Mouse (Mus musculus) CH12.LX (cell line): ENCODE results near the gene Kcnc2. TPM values are rescaled to one million over a fixed set of nuclear protein-coding genes. Genes with fewer than 3 reads are reported as not detected.

Experiments
- DNase-seq: peaks from one replicate; pipeline ENCODE4 v3.0.0-alpha.2; 2013; ENCODE audit errors: extremely low read depth
- H3K27ac ChIP-seq: 2 replicates; pipeline ENCODE4 v1.5.1; 2012; ENCODE audit warnings: low read depth, mild to moderate bottlenecking, control low read depth, moderate library complexity; ENCODE audit not compliant: insufficient read depth
- H3K27me3 ChIP-seq: replicated peaks from 2 replicates; pipeline ENCODE3; 2012; ENCODE audit warnings: inconsistent platforms
- H3K36me3 ChIP-seq, 2 experiments: replicated peaks in 1 of 2; 2 replicates each; pipeline versions ENCODE3 to v1.6.1; 2012; ENCODE audit warnings: inconsistent platforms in 1 of 2, low read length in 1 of 2, mild to moderate bottlenecking in 1 of 2, mixed read lengths in 1 of 2, moderate library complexity in 1 of 2; ENCODE audit not compliant: control insufficient read depth in 1 of 2, insufficient read depth in 1 of 2
- H3K4me1 ChIP-seq, 2 experiments: 2 replicates each; pipeline ENCODE4 v1.6.1; 2012; ENCODE audit warnings: inconsistent platforms in 1 of 2, moderate library complexity in 1 of 2; ENCODE audit not compliant: insufficient read depth in 2 of 2, control insufficient read depth in 1 of 2
- H3K4me2 ChIP-seq: 2 replicates; pipeline ENCODE4 v1.6.1; 2012; ENCODE audit warnings: low read depth, mild to moderate bottlenecking, control low read depth; ENCODE audit not compliant: poor library complexity, insufficient read depth, severe bottlenecking
- H3K4me3 ChIP-seq, 3 experiments: fragments of 150-350 bp in 1 of 3; sonication (generic) in 1 of 3; replicated peaks in 1 of 3; 2 replicates each; pipeline versions ENCODE3 to v1.5.1; 2011 to 2012; ENCODE audit warnings: low read depth in 2 of 3, low read length in 2 of 3, mild to moderate bottlenecking in 2 of 3, moderate library complexity in 2 of 3, control low read depth in 1 of 3, improper control_type of control experiment in 1 of 3, inconsistent platforms in 1 of 3, mixed read lengths in 1 of 3; ENCODE audit not compliant: poor library complexity in 1 of 3
- H3K79me2 ChIP-seq: replicated peaks from 2 replicates; pipeline ENCODE4 v1.6.1; 2012; ENCODE audit warnings: mild to moderate bottlenecking, moderate library complexity; ENCODE audit not compliant: control insufficient read depth, poor library complexity, insufficient read depth, severe bottlenecking; ENCODE audit errors: extremely low read depth
- H3K9ac ChIP-seq: 2 replicates; pipeline ENCODE4 v1.6.1; 2012; ENCODE audit warnings: low read depth, mild to moderate bottlenecking, control low read depth, moderate library complexity; ENCODE audit not compliant: insufficient read depth
- H3K9me3 ChIP-seq: replicated peaks from 2 replicates; pipeline ENCODE3; 2012; ENCODE audit warnings: low read length, inconsistent platforms, mixed read lengths
- BHLHE40 ChIP-seq: IDR thresholded peaks from 2 replicates; pipeline ENCODE4 v1.6.1; 2011; ENCODE audit warnings: mild to moderate bottlenecking, low read depth, low read length, improper control_type of control experiment
- CHD1 ChIP-seq: IDR thresholded peaks from 2 replicates; pipeline ENCODE4 v1.6.1; 2012; ENCODE audit warnings: low read depth, low read length, improper control_type of control experiment, inconsistent platforms
- GABPA ChIP-seq: IDR thresholded peaks from 2 replicates; pipeline ENCODE4 v1.6.1; 2012; ENCODE audit warnings: low read depth, low read length, improper control_type of control experiment, inconsistent platforms; ENCODE audit not compliant: insufficient replicate concordance
- HCFC1 ChIP-seq: IDR thresholded peaks from 2 replicates; pipeline ENCODE4 v1.6.1; 2012; ENCODE audit warnings: low read depth, mild to moderate bottlenecking, inconsistent platforms, low read length, improper control_type of control experiment
- JUN ChIP-seq: IDR thresholded peaks from 2 replicates; pipeline ENCODE4 v1.6.1; 2011; ENCODE audit warnings: low read depth, mild to moderate bottlenecking, low read length, improper control_type of control experiment, moderate library complexity; ENCODE audit not compliant: insufficient read depth
- JUND ChIP-seq: conservative IDR thresholded peaks from 2 replicates; pipeline ENCODE4 v1.6.1; 2011; ENCODE audit warnings: low read depth, low read length, improper control_type of control experiment
- MAFK ChIP-seq: IDR thresholded peaks from 2 replicates; pipeline ENCODE4 v1.6.1; 2011; ENCODE audit warnings: low read length, improper control_type of control experiment; ENCODE audit not compliant: insufficient replicate concordance
- MAX ChIP-seq: IDR thresholded peaks from 2 replicates; pipeline ENCODE4 v1.6.1; 2011; ENCODE audit warnings: low read length, improper control_type of control experiment
- MEF2A ChIP-seq: IDR thresholded peaks from 2 replicates; pipeline ENCODE4 v1.6.1; 2014; ENCODE audit warnings: low read depth, mild to moderate bottlenecking, inconsistent platforms, low read length, improper control_type of control experiment, borderline replicate concordance
- MXI1 ChIP-seq: IDR thresholded peaks from 2 replicates; pipeline ENCODE4 v1.6.1; 2011; ENCODE audit warnings: mild to moderate bottlenecking, low read depth, low read length, improper control_type of control experiment
- MYC ChIP-seq: IDR thresholded peaks from 2 replicates; pipeline ENCODE4 v1.6.1; 2011; ENCODE audit warnings: low read depth, mild to moderate bottlenecking, improper control_type of control experiment, low read length
- NRF1 ChIP-seq: IDR thresholded peaks from 2 replicates; pipeline ENCODE4 v1.6.1; 2014; ENCODE audit warnings: low read depth, mild to moderate bottlenecking, inconsistent platforms, low read length, improper control_type of control experiment, moderate library complexity
- PAX5 ChIP-seq: IDR thresholded peaks from 2 replicates; pipeline ENCODE4 v1.6.1; 2012; ENCODE audit warnings: low read length, inconsistent platforms, mixed read lengths
- POLR2A ChIP-seq: IDR thresholded peaks from 2 replicates; pipeline ENCODE4 v1.6.1; 2011; ENCODE audit warnings: low read depth, mild to moderate bottlenecking, improper control_type of control experiment, low read length
- POLR2AphosphoS2 ChIP-seq: IDR thresholded peaks from 2 replicates; pipeline ENCODE4 v1.6.1; 2011; ENCODE audit warnings: low read depth, low read length, improper control_type of control experiment
- RAD21 ChIP-seq: IDR thresholded peaks from 2 replicates; pipeline ENCODE4 v1.6.1; 2011; ENCODE audit warnings: low read depth, mild to moderate bottlenecking, low read length, improper control_type of control experiment, moderate library complexity
- RCOR1 ChIP-seq: conservative IDR thresholded peaks from 2 replicates; pipeline ENCODE4 v1.6.1; 2012; ENCODE audit warnings: low read depth, mild to moderate bottlenecking, inconsistent platforms, low read length, improper control_type of control experiment
- SIN3A ChIP-seq: IDR thresholded peaks from 2 replicates; pipeline ENCODE4 v1.6.1; 2012; ENCODE audit warnings: low read length, improper control_type of control experiment, inconsistent platforms
- TBP ChIP-seq: conservative IDR thresholded peaks from 2 replicates; pipeline ENCODE4 v1.6.1; 2011; ENCODE audit warnings: low read depth, low read length, improper control_type of control experiment
- UBTF ChIP-seq: IDR thresholded peaks from 2 replicates; pipeline ENCODE4 v1.6.1; 2012; ENCODE audit warnings: low read depth, mild to moderate bottlenecking, inconsistent platforms, low read length, improper control_type of control experiment, moderate library complexity
- USF1 ChIP-seq: IDR thresholded peaks from 2 replicates; pipeline ENCODE4 v1.6.1; 2014; ENCODE audit warnings: low read depth, mild to moderate bottlenecking, inconsistent platforms, low read length, improper control_type of control experiment
- USF2 ChIP-seq: conservative IDR thresholded peaks from 2 replicates; pipeline ENCODE4 v1.6.1; 2011; ENCODE audit warnings: low read depth, low read length, improper control_type of control experiment
- ZC3H11A ChIP-seq: IDR thresholded peaks from 2 replicates; pipeline ENCODE4 v1.6.1; 2012; ENCODE audit warnings: low read depth, mild to moderate bottlenecking, inconsistent platforms, low read length, improper control_type of control experiment
- ZKSCAN1 ChIP-seq: IDR thresholded peaks from 2 replicates; pipeline ENCODE4 v1.6.1; 2012; ENCODE audit warnings: low read depth, inconsistent platforms, low read length, improper control_type of control experiment, borderline replicate concordance
- ZNF384 ChIP-seq: IDR thresholded peaks from 2 replicates; pipeline ENCODE4 v1.6.1; 2012; ENCODE audit warnings: low read depth, low read length, improper control_type of control experiment, inconsistent platforms
- dilution Hi-C: fragments of 300-500 bp; cut with MboI; formaldehyde crosslinking; loops from 2 replicates; pipeline ENCODE4 v1.14.3; 2020; ENCODE audit warnings: low sequenced_read_pairs; ENCODE audit not compliant: extremely low pct_unique_long_range_greater_than_20kb, extremely low pct_ligation_motif_present
- in situ Hi-C: fragments of 300-500 bp; cut with MboI; formaldehyde crosslinking; loops from 3 replicates; pipeline ENCODE4 v1.14.3; 2019; ENCODE audit warnings: low sequenced_read_pairs, low pct_ligation_motif_present, low pct_unique_long_range_greater_than_20kb, mixed read lengths
- polyA plus RNA-seq: library from polyadenylated mRNA; unstranded; fragments of >175 nt; gene quantifications from 2 replicates; pipeline ENCODE4 v1.2.1, GENCODE M21; 2012; ENCODE audit warnings: low read depth; ENCODE audit not compliant: insufficient read length
- total RNA-seq, 2 experiments: library from RNA; depleted of rRNA; stranded (reverse); fragments of 300-350 nt in 1 of 2; fragments of >200 nt in 1 of 2; gene quantifications; 2 replicates each; pipeline ENCODE4 v1.2.3; 2012 to 2014

Gene Kcnc2
- total RNA-seq (2012; rRNA removed) = not detected in 2 replicates
- total RNA-seq (2014; rRNA removed) = not detected in 2 replicates
- not detected in 2 replicates for polyA plus RNA-seq

DNA sequence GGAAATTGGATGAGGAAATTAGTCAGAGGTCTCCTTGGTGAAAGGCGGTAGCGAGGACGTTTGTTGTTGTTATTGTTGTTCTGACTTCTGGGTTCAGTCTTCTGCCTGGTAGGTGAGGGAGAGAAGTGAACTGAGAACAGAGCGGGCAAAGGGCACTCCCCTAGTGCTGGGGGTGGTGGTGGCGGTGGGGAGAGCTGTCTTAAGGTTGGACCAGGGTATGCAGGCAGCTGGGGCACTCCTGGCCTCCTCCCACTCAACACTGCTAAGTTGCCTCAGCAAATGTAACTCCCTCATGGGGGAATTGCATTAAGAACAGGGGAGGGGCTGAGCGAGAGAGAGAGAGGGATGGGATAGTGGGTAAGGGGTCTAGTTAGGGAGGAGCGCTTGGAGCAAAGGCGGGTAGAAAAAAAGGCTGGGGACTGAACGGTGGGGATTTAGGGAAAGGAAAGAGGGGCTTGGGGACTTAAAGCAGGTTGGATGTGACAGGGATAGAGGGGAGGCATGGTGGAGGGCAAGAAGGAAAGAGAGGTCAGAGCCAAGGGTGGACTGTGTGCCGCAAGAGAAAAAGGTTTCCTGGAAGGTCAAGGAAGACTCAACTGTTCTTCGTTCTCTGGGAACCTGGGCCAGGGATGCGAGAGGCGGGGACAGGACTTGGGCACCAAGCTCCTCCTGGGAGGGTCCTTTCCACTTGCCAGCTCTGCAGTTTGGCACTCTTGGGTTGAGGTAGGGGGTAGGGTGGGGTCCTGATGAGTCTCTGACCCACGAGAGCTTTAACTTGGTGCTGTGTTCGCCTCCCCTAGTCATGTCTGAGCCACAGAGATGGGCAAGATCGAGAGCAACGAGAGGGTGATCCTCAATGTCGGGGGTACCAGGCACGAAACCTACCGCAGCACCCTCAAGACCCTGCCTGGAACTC, at the start of gene Kcnc2:
Gene Kcnc2 (plus strand): TSS at position 235 of the 916 bp plus-strand sequence.
- Histone ChIP-seq H3K9ac (no peak within 1 kb of the TSS), H3K27me3 (no peaks in the 10 kb centered on the region), H3K36me3 (no peaks in the 10 kb centered on the region), H3K4me2 (no peak within 1 kb of the TSS), H3K4me3 (no peak within 1 kb of the TSS), H3K4me1 (no peaks in the 10 kb centered on the region)
- in situ Hi-C loops = no loop called here
- DNase-seq = no peak
- TF ChIP-seq POLR2A = no peak
- no peak for TF ChIP-seq RCOR1
- no peak for TF ChIP-seq RAD21
- TF ChIP-seq SIN3A = no peak
- TF ChIP-seq JUN = no peak
- no peak for TF ChIP-seq JUND
- TF ChIP-seq USF1 = no peak
- TF ChIP-seq MAX = no peak
- no peak for TF ChIP-seq CHD1
- TF ChIP-seq ZKSCAN1 = no peak
- TF ChIP-seq BHLHE40 = no peak
- TF ChIP-seq ZNF384 = no peak
- TF ChIP-seq HCFC1 = no peak
- no peak for TF ChIP-seq MYC
- TF ChIP-seq MAFK = no peak
- TF ChIP-seq MEF2A = no peak
- no peak for TF ChIP-seq ZC3H11A
- TF ChIP-seq, all 38 proteins: peak for 0
- Histone ChIP-seq H3K9me3 (no peaks in the 10 kb centered on the region), H3K27ac (no peak within 1 kb of the TSS), H3K79me2 (no peaks in the 10 kb centered on the region)
- dilution Hi-C loops = no loop called here

DNA sequence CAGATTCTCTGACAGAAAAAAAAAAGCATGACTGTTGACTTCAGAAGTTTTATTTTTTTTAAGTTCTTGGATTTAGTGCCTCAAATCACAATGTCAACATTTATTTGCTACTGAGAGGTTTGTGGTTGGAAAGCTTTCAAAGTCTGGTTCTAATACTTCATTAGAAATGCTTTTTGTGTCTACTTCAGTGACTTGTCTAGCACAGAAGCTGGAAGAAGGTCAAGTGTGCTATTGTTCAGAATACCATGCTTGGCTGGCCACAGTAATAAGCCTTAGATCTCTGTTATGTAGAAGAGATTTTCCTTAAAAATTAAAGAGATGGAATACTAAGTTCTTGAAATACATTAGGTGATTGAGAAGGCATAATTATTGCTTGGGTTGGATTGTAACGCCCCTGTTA, 43.8 kb upstream of the Kcnc2 start:
- no peak for TF ChIP-seq MXI1
- TF ChIP-seq USF2 = no peak
- no peak for TF ChIP-seq TBP
- TF ChIP-seq GABPA = no peak
- no peak for TF ChIP-seq JUN
- TF ChIP-seq RAD21 = no peak
- no peak for TF ChIP-seq NRF1
- TF ChIP-seq MAFK = no peak
- no peak for TF ChIP-seq MAX
- TF ChIP-seq POLR2AphosphoS2 = no peak
- no peak for TF ChIP-seq MEF2A
- TF ChIP-seq PAX5 = no peak
- no peak for TF ChIP-seq JUND
- TF ChIP-seq UBTF = no peak
- dilution Hi-C loops (no loop called here), in situ Hi-C loops (no loop called here)
- Histone ChIP-seq H3K27ac (no peak overlapping the region), H3K79me2 (no peaks in the 10 kb centered on the region), H3K4me2 (no peak overlapping the region), H3K9ac (no peak overlapping the region), H3K27me3 (no peaks in the 10 kb centered on the region), H3K9me3 (no peaks in the 10 kb centered on the region), H3K4me3 (no peak overlapping the region), H3K4me1 (peaks cover 0 to 2% of the 10 kb centered on the region in 2 experiments; a peak in 1 of 4 replicates), H3K36me3 (no peaks in the 10 kb centered on the region)
- DNase-seq = no peak
